Mouse (Mus musculus): ENCODE results near the gene Slco2a1. TPM values are rescaled to one million over a fixed set of nuclear protein-coding genes. Genes with fewer than 3 reads are reported as not detected.
A peak's percentile ranks its signal among the peaks of the same experiment; 100 is the strongest.

The Slco2a1 gene
- total RNA-seq (2021) = 1 to 10 TPM; 8.5 to 10.0 TPM

DNA sequence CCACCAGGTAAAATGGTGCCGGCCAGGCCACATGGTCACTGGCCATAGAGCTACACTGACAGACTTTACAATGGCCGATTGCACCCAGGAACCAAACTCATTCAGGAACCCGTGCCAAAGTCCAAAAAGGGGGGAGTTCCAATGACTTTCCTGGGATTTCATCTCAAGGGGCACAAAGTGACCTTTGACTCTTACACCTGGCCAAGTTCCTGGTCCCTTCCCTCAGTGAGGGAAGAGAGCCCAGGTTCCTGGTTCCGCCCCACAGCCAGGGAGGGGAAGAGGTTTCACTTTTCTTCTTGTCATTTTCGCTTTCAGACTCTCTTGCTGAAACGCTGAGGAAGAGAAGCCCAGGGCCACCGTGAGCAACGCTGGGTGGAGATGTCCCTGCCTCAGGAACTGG lies at the start of gene Slco2a1:
Gene Slco2a1 (plus strand): TSS at position 251 of the 400 bp plus-strand sequence.
- no peak for DNase-seq
- intact Hi-C loops (cut with DNase I) = no loop called here

DNA sequence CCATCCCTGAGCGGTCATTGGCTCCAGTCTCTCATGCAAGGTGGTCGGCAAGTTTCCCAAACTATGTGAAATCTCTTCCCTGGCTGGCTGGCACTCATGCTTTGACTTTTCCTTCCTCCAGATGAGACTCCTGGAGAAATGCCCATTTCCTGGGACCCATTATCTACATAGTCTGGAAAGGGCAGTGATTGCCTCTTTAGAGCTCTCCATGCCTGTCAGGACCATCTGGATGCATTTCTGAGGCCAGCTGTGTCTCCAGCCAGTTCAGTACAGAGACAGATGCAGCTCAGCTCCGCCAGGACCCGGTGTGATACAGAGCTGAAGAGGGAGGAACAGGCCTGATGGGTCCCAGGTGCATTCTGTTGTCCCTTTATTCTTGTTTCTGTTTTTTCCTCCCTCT lies 46.3 kb upstream of the Slco2a1 start:
- DNase-seq = peak in 1 of 2 experiments; percentile 10
- intact Hi-C loops (cut with DNase I) = no loop called here

DNA sequence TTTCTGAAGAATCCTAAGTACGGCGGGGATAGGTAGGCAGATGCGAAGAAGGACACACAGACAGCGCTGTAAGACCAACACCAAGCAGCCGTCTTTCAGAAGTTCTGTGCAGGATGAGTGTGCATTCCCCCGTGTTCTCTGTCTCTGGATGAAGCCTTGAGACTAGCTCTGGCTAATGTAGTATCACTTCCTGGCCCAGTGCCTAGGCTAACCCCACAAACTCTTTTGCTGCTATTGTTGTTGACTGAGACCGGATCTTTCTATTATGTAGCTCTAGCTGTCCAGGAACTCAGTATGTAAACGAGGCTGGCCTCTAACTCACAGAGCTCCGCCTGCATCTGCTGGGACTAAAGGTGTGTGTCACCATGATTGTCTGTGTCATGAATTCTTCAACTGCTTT lies 43.6 kb upstream of the Slco2a1 start:
- intact Hi-C loops (cut with DNase I) = no loop called here
- no peak for DNase-seq

DNA sequence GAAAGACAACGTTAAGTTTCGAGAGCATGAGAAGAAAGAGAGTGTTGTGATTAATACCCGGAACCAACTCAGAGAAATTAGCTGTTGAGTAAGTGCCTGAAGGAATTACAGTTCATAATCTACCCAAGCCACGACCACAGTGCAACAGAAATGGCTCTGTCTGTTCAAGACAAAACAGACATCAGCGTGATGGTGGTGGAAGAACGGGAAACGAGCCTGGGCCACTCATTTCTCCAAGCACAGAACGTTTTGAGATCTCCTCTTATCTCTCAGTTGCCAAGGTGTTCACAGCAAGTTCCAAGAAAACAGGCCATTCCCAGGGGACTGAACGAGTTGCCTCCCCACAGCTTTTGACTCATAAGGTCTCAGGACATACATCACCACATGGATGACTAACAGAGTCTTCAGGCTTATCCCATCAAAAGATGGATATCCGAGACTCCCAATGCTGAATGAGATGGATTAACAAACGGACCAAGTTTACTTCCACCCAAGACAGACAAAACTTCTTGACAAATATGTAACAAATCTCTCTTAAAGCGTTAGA lies 42.0 kb upstream of the Slco2a1 start:
- intact Hi-C loops (cut with DNase I) = no loop called here
- no peak for DNase-seq

DNA sequence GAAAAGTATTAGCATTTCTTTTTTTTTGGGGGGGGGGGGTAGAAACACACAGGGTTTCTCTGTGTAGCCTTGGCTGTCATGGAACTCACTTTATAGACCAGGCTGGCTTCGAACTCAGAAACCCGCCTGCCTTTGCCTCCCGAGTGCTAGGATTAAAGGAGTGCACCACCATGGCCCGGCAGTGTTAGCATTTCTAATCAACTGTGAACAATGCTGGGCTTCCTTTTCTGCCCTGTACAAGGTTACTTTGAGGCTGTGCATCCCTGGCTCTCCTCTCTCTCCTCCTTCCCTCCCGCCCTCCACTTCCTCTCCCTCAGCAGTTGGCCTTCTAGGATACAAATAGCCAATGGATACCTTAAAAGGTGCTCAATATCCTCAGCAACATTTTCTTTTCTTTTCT lies 39.8 kb upstream of the Slco2a1 start:
- intact Hi-C loops (cut with DNase I) = no loop called here
- DNase-seq = no peak

DNA sequence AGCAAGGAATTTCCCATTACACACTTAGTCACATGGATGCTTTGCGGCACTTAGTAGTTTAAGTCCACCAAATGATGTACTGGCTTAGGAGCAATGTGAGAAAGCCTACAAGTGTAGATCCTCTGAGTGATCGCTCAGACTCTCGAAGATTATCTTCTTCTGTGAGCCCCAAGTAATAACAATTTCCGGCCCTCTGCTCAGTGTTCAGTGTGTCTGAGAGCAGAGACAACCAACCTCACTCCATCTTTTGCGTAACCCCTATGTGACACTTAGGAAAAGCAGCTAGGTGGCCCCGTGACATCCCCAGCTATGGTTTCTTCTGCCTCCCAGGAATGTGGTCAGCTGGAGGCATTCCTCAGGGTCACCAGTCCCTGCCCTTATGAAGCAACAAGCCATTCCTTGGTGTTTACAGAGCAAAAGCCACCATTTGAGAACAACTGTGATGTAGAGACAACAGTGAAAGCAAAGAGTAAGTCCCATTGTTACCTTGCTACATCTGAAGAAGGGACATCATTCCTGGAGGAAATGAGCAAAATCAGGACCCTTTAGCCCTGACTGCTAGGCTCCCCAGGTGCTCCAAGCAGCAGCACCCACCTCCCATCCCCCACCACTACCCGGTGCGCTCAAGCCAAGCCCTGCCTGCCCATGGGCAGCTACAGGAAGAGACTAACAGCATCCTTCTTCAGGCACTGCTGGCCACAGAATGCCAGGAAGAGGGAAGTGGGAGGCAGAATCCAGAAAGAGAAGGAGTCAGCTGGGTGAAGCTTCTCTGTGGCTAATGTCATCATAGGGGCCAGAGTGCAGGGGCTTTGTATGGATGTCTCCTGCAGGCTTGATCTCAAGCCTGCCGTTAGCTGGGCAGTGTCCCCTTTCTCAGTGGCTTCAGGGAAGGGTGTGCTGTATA lies 37.2 kb upstream of the Slco2a1 start:
- no peak for DNase-seq
- intact Hi-C loops (cut with DNase I) = no loop called here

DNA sequence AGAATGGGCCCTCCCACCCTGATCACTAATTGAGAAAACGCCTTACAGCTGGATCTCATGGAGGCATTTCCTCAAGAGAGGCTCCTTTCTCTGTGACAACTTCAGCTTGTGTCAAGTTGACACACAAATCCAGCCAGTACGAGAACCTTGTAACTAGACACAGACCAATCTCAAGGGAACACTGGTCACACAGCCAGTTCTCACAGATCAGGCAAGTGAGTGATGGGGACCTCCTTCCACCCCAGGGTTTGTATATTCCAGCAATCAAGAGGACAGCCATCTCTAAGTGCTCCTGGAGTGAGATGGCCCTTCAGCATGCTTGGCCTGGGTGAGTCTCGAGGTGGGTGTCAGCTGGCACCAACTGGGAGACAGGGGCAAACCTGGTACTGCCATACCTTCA lies 32.6 kb upstream of the Slco2a1 start:
- intact Hi-C loops (cut with DNase I) = no loop called here
- no peak for DNase-seq

DNA sequence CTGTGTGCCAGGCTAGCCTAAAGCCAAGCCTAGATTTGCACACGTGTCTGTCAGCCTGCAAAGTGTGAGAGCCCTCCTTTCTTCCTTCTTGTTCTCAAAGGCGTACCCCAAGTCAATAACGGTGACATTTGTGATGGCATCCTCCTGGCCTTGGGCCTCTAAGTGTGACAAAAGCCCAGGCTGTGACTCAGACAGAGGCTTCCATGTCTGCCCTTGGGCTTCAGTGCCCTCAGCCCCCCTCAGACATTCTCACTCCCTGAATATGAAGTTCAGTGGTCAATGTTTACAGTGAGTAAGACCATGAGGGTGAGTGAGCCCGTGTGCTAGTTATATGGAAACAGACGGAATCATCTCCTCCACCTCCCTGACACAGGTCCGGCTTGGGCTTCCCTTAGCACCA lies 29.8 kb upstream of the Slco2a1 start:
- no peak for DNase-seq
- intact Hi-C loops (cut with DNase I) = no loop called here

DNA sequence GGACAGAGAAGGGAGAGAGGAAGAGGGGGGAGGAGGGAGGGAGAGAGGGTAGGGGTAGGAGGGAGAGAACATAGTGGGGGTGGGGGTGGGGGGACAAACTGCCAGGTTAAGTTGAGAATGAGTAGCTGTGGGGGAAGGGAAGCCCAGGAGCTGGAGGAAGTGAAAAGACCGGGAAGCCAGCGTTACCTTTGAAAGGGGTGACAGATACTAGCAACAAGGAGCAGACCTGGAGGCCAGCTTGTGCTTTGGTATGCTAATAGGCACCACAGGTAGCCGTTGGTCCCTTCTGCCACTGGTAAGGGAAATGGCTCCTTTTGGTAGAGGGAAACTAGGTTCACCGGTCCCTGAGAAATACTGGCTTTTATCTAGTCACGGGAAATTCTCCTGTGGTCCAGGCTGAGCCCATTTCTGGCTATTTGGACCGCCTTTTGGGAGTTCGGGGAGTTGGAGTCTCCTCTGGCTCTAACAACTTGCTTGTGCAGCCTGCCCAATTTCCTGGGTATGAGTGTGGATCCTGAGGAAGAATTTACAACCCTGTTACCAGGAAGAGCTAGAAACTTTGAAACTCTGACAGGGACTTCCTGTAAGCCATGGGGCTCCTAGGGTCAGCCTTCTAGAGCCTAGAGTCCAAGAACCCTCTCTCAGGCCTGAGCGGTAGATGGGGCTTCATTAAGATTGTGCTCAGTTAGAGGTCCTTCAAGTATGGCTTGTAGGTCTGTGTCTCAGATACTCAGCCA lies 27.0 kb upstream of the Slco2a1 start:
- intact Hi-C loops (cut with DNase I) = no loop called here
- DNase-seq = no peak

DNA sequence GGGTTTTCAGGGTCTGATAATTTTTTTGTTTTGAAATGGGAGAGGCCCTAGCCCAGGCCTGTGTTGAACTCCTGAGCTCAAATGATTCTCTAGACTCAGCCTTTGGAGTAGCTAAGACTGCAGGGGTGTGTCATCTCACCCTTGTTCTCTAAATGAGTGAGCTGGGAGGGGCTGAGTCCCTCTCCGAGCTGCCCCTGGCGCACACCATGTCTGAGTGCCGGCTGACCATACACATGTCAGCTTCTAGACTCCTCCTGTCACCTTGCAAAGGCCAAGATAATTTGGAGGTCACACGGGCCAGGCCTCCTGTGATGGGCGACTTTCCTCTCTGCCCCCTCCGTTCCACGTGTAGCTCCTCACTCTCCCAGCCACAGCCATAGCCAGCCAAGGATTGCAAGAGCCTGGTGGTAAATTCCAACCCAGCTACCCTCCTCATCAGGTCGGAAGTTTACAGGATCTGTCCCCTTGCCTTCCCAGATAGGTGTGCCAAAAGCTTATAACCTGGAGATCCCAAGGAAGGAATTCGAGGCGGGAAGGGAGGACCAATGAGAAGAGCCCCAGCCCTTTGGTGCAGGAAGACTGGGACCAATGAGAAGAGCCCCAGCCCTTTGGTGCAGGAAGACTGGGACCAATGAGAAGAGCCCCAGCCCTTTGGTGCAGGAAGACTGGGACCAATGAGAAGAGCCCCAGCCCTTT lies 26.3 kb upstream of the Slco2a1 start:
- intact Hi-C loops (cut with DNase I) = no loop called here
- no peak for DNase-seq

DNA sequence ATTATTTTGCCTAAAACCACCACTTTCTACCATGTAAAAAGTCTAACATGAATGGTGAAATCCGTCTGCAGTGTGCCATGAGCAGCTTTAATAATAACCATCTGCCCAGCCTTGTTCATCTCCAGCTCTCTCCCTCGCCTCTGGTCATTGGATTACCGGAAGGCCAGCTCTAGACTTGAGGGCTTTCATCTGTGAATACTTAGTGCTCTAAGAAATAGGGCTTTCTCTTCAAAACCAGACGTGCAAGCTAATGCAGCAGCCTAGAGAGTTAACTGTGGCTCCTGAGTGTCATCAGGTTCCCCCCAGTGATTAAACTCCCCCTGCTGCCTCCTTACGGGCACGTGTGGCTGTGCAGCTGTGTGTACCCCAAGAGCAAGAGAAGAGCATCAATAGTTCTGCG lies 25.2 kb upstream of the Slco2a1 start:
- intact Hi-C loops (cut with DNase I) = no loop called here
- no peak for DNase-seq

DNA sequence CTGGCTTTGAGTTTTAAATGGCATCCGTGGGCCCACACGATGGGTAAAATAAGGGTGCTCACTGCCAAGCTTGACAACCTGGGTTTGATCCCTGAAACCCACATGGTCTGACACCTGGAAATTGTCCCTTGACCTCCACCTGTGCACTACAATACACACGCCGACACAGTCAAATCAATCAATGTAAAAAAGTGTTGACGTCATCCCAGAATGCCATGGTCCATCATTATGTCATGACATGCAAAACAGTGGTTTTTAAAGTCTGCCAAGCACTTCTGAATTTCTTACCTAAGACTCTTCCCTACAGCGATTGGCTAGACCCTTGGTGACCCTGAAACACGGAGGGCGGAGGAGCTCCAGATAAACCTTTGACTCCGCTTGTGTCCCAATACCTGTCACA lies 23.9 kb upstream of the Slco2a1 start:
- DNase-seq = no peak
- intact Hi-C loops (cut with DNase I) = no loop called here

DNA sequence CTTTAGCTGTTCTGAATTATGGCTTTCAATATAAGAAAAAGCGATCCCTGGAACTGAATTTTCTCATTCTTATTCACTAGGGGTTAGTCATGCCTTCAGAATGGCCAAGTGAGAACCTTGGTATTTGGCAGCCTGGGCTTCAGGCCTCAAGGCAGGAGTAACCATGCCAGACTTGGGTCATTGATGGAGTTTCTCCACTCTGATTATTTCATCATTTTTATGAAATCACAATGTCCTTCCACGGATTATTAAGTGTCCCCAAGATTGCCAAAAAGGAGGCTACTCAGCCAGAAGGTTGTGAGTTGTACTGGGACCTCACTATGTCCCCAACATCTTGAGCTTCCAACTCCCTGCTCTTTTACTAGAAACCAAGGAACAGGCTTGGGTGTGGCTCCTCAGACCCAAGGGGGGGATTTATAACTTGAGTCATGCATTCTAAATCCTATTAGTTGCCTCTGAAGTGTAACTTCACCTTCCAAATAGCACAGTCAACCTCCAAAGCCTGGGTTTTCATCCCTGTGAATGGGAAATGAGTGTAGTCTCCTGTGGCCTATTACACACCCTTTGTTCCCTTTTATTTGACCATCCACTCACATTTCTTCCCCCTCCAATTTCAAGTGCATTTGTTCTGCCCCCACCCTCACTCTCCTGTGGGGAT lies 16.0 kb upstream of the Slco2a1 start:
- intact Hi-C loops (cut with DNase I) = no loop called here
- peak in 1 of 2 experiments; percentile 11 for DNase-seq

DNA sequence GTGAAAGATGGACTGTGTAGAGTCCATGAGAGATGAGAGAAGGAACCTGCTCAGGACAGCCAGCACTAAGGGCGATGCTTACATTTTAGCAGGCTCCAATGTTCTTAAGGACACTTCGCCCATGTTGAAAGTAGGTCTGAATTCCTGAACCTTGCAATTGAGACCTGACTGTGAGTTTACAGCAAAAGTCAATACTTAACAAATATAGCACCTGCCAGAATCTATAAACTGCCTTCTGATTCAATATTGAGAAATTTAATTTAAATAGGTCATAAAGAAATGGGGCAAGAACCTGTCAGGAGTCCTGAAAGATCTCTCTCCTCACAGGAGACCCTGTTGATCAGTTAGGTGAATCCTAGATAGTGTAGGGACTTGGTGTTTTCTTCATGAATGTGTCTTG lies 12.6 kb upstream of the Slco2a1 start:
- intact Hi-C loops (cut with DNase I) = no loop called here
- DNase-seq = no peak

DNA sequence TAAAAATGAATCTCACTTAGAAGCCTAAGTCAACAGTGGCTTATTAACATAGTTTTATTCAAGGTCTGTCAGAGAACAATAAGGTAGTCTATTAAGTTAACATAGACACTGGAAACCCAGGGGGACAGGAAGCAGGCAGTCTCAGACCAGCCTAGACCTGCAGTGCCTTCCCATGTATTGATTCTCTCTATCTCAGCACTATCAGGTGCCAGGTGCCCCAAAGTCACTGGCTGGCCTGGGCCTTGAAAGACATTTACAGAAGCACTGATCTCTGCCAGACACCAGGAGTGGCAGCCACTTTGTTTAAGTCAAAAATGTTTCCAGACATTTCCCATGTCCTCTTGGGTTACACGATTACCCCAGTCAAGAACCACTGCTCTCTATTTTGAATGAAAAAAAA lies 11.4 kb upstream of the Slco2a1 start:
- no peak for DNase-seq
- intact Hi-C loops (cut with DNase I) = no loop called here

DNA sequence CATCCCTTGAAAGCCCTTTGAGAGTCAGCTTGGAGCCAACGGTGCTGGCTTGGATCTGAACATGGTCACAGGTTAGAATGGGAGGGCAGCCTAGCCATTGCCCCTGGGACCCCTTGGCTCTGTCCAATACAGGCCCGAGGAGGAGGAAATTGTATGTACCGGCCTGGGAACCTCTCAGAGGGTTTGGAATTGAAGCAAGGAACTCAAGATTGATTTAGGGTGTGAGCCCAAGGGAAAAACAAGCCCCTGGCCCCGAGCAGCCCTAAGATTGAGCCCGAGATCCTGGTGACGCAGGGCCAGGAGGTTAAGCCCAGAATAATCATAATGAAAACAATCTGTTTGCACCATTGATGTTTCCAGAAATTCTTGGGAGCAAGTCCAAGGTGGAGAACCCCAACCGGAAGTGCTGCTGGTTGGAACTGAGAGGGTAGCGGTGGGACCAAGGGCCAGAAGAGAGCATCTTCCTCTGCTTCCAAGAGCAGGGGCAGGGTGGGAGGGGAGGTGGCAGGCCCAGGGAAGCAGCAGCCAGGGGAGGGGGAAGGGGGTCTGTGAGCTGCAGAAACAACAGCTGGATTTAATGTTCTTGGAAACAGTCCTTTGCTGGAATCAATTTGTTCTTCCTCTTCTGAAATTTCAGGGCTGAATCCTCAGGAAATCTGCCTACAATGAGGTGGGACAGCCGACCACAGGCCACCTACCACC lies 10.6 kb upstream of the Slco2a1 start:
- intact Hi-C loops (cut with DNase I) = no loop called here
- DNase-seq = peak; percentile 62 to 68

DNA sequence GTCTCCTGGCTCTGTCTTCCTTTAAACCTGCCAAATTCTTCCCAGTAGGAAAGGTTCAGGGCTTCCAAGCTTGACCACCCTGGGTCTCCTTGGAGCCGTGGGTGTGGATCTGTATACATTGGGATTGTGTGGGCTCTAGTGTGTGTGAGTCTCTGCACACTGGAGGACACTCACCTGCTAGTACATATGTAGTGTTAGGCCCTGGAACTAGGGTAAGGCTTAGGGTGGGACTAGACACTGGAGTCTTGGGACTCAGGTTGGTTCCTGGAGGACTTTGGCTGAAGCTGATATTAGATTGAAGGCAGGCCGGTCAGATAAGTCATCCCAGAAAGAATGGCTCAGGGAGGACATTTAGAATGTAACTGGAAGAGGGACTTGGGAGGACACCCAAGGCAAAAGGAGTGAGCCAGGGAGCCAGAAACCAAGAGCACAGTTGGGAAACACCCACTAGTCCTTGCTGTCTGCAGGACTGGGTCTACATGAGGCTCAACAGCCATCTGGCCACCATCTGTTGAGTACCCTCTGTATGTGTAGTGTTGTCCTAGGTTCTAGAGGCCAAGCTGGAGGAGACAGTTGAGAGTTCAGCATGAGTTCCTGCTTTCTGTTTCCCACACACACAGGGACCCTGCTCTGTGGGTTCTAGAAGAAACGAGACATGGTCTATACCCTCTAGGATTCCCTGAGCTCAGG lies 9.4 kb upstream of the Slco2a1 start:
- no peak for DNase-seq

DNA sequence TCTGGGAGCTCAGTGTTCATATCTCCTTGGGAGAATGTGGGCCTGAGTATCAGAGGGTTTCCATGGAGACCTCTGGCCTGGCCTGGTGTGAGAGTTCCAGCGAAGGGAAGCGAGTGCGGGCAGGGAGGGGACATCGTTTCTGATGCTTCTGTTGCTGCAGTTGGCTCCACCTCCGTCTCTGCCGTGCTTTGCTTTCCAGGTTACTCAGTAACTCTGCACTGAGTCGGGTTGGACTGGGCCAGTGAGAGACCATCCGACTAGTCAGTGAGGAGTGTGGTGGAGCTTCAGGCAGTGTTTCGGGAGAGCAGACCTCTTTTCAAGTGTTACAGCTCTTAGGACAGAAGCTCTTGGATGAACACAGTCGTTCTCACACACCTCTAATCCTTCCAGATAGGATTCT lies 8.6 kb upstream of the Slco2a1 start:
- no peak for DNase-seq
- intact Hi-C loops (cut with DNase I) = no loop called here

More for the DNA sequence above, 9.4 kb upstream of the Slco2a1 start:
- intact Hi-C loops (cut with DNase I) = no loop called here

DNA sequence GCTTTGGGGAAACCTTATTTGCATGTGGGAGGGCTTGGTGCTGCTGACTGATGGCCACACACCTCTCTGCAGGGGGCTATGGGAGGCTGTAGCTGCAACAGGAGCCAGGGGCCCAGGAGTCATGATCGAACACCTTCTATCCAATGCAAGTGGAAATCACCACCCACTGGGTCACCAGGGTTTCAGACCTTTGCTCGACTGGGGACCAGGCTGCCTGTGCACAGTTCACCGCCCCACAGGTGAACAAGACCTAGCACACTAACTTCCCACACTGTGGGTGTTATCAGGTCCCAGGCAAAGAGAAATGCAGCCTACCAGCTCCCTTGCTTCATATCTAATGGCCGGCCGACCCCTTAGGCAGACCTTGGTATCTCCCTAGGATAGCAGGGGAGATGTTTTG lies 8.1 kb upstream of the Slco2a1 start:
- intact Hi-C loops (cut with DNase I) = no loop called here
- DNase-seq = no peak
